Mouse (Mus musculus) spleen, adult 2 months (tissue): ENCODE data around the gene Gm17268.

ENCODE experiments used
- CTCF ChIP-seq: fragments of 200-500 bp; IDR thresholded peaks from 2 replicates; pipeline ENCODE4 v1.5.1; 2011; ENCODE audit warnings: mild to moderate bottlenecking, inconsistent platforms; ENCODE audit not compliant: insufficient read depth, insufficient read length, insufficient replicate concordance; ENCODE audit errors: extremely low read depth
- POLR2A ChIP-seq: fragments of 200-500 bp; IDR thresholded peaks from 2 replicates; pipeline ENCODE4 v1.6.1; 2011; ENCODE audit warnings: low read depth, low read length, inconsistent platforms

DNA sequence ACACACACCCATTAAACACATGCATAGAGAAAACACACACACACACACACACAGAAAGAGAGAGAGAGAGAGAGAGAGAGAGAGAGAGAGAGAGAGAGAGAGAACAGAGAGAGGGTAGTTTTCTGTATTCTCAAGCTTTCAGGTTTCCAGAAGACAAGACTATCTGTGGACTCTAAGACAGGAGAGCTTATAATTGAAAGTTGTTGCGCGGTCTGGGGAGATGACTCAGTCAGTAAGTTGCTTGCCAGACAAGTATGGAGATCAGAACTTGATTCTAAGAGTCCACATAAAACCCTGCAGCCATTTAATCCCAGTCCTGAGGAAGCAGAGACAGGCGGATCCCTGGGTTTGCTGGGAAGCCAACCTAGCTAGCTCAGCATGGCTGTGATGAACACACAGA lies 39.7 kb downstream of the Gm17268 start:
- TF ChIP-seq CTCF, result no peak
- no peak for TF ChIP-seq POLR2A
